Mouse (Mus musculus) hindbrain, embryonic 12.5 days (tissue): ENCODE results near the gene Zdhhc12. TPM values are rescaled to one million over a fixed set of nuclear protein-coding genes. Genes with fewer than 3 reads are reported as not detected.
"Not testable (repeated sequence)": the region's sequence is repeated elsewhere in the genome, so short reads cannot be mapped to it uniquely, and the experiment has no call there.

ENCODE experiments used
- ATAC-seq: fragments of 200-750 bp; cut with Nextera tagmentation; 2 replicates; pipeline ENCODE4 v1.8.0; 2017; ENCODE audit warnings: moderate TSS enrichment; ENCODE audit not compliant: low FRiP score
- H3K27ac ChIP-seq: fragments of 300-500 bp; sonication (generic); 2 replicates; pipeline ENCODE4 v1.5.1; 2016; ENCODE audit warnings: mild to moderate bottlenecking
- H3K27me3 ChIP-seq: fragments of 300-500 bp; sonication (generic); 2 replicates; pipeline ENCODE4 v1.6.1; 2016; ENCODE audit warnings: mild to moderate bottlenecking
- H3K36me3 ChIP-seq: fragments of 300-500 bp; sonication (generic); 2 replicates; pipeline ENCODE4 v1.6.1; 2016; ENCODE audit warnings: mild to moderate bottlenecking
- H3K4me1 ChIP-seq: fragments of 300-500 bp; sonication (generic); 2 replicates; pipeline ENCODE4 v1.6.1; 2016
- H3K4me2 ChIP-seq: fragments of 300-500 bp; sonication (generic); replicated peaks from 2 replicates; pipeline ENCODE4 v1.6.1; 2016; ENCODE audit warnings: mild to moderate bottlenecking
- H3K4me3 ChIP-seq: fragments of 300-500 bp; sonication (generic); 2 replicates; pipeline ENCODE4 v1.5.1; 2016; ENCODE audit warnings: mild to moderate bottlenecking
- H3K9ac ChIP-seq: fragments of 300-500 bp; sonication (generic); 2 replicates; pipeline ENCODE4 v1.6.1; 2016; ENCODE audit warnings: mild to moderate bottlenecking, moderate library complexity
- H3K9me3 ChIP-seq: fragments of 300-500 bp; sonication (generic); replicated peaks from 2 replicates; pipeline ENCODE4 v1.6.1; 2016; ENCODE audit warnings: mild to moderate bottlenecking
- WGBS: fragments of 180-500 bp; shearing (Covaris S2); methylation state at CpG from one replicate; pipeline ENCODE4 v1.1.7; 2016; 5-methylcytosine and 5-hydroxymethylcytosine counted together
- polyA plus RNA-seq: library from polyadenylated mRNA; unstranded; fragments of >200 nt; fragmentation: Nextera tagmentation; extraction: Ambion mirVana; gene quantifications from 2 replicates; pipeline ENCODE4 v1.2.1, GENCODE M21; 2016

The Zdhhc12 gene
- 23.7 and 25.5 TPM in 2 replicates for polyA plus RNA-seq

DNA sequence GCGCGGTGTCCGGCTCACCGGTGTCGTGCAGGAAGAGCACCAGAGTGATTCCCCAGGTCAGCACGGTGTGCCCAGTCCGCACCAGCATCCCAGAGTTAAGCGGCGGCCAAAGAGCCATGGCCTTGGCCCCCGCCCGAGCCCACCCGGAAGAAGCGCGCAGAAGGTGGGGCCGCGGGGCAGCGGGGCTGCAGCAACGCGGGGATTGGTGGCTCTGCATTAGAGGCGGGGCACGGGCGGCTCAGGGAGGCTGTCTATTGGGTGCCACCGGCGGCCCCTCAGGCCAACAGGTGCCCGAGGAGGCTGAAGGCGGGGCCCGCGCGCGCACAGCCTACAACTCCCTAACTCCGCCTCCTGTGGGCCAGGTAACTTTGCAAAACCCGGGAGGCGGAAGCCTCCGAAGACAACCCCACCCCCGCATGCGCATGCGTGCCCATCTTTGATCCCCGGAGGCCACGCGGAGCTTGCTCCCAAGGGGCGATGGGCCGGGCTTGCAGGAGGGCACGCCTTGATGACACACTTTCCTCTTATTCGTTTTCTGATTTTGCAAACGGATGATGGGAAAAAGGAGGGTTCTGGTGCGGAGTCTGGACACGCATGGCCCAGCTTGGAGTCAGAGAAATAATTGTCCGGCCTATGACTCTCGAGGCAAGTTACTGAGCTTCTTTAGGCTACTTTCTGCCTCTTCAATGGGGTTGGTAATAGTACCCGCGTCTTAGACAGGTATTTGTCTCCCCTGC, at the start of gene Zdhhc12:
Gene Zdhhc12, minus strand, starts transcription at position 178 of the 737 bp plus-strand sequence.
- under 1% methylated on average over 50 of the region's 51 CpGs for WGBS
- 0 out of 2 replicates have a peak within 1 kb of the TSS, but pooled peaks have one; percentile 40 for H3K27ac ChIP-seq
- peak; percentile 92 for ATAC-seq

DNA sequence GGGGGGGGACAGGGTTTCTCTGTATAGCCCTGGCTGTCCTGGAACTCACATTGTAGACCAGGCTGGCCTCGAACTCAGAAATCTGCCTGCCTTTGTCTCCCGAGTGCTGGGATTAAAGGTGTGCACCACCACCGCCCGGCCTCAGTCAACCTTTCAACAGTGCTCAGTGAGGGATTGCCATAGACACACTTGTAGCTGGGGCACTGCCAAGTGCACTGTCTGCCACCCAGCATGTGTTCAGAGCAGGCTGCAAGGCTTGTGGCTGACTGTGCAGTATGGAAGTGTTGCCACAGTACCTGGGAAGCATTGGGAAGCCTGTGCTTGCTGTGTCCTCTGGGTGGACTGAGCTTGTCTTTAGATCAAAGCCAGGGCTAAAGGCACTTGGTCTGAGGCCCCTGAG, 46.6 kb upstream of the Zdhhc12 start:
- H3K4me3 ChIP-seq, H3K27me3 ChIP-seq, H3K9me3 ChIP-seq, H3K4me1 ChIP-seq, ATAC-seq, H3K4me2 ChIP-seq, H3K27ac ChIP-seq, H3K9ac ChIP-seq: not testable (repeated sequence)
- WGBS: 95% methylated on average over 4 of the region's 4 CpGs
- H3K36me3 ChIP-seq: peaks cover 64% of the 10 kb centered on the region

More for the DNA sequence above, at the start of gene Zdhhc12:
- Histone ChIP-seq H3K4me3 (peak within 1 kb of the TSS; percentile 58), H3K27me3 (no peaks in the 10 kb centered on the region), H3K4me2 (peak within 1 kb of the TSS; percentile 76), H3K9ac (peak within 1 kb of the TSS; percentile 71), H3K36me3 (peaks cover 34% of the 10 kb centered on the region), H3K4me1 (peaks cover 18% of the 10 kb centered on the region), H3K9me3 (no peaks in the 10 kb centered on the region)

DNA sequence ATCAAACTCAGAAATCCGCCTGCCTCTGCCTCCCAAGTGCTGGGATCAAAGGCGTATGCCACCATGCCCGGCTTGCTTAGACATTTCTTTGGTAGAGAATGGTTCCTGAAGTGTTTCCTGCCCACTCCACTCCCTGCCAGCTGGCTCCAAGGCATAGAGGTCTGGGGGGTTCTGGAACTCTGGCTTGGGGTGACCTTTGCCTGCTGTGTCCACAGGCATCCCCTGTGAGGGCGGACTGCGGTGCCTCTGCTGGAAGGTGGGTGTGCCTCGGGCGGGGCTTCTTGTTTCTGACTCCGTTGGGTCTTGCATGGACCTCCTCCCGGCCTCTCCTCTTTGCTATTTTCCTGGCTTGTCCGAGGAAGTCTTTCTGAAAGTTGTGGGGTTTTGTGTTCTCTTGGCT, 43.0 kb upstream of the Zdhhc12 start:
- ATAC-seq: no peak
- Histone ChIP-seq H3K27me3 (no peaks in the 10 kb centered on the region), H3K27ac (no peak overlapping the region), H3K36me3 (peaks cover 30% of the 10 kb centered on the region), H3K4me2 (no peak overlapping the region), H3K9ac (no peak overlapping the region), H3K4me1 (peaks cover 25% of the 10 kb centered on the region), H3K4me3 (no peak overlapping the region), H3K9me3 (no peaks in the 10 kb centered on the region)
- 89% methylated on average over 10 of the region's 10 CpGs for WGBS

DNA sequence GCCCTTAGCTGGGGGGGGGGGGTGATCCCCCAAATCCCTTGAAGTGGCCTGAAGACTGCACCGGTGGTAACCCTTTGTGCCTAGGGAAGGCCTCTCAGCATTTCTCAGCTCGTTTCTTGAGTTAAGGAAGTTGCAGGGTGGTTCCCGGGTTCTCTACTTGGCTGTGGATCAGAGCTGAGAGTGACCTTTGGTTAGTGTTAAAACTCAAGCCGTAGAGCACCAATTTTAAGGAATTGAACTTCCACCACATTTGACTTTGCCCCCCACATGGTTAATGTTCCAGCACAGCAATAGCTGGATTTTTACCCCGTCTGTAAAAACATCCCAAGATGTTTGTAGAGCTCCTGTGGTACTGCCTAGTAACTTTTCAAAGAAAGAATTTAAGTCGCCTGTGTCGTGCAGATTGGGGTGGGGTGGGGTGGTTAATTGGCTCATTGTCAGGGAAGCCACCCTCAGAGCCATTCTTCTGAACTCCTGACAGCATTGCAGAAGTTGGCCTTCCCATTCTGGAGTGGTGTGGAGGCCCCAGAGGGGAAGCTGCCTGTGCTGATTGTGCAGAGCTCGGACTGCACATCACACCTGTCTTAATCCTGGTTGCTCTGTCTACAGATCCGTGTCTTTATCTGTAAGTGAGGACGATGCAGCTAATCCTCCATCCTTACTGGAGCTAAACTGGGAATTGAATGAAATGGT, 41.6 kb upstream of the Zdhhc12 start:
- no peaks in the 10 kb centered on the region for H3K9me3 ChIP-seq
- H3K9ac ChIP-seq: peak overlapping the region; percentile 86
- H3K27me3 ChIP-seq: no peaks in the 10 kb centered on the region
- no peak for ATAC-seq
- peak overlapping the region; percentile 76 for H3K4me3 ChIP-seq
- H3K4me1 ChIP-seq: peaks cover 25% of the 10 kb centered on the region
- WGBS: 56% methylated on average over 10 of the region's 10 CpGs
- H3K27ac ChIP-seq: no peak overlapping the region
- H3K36me3 ChIP-seq: peaks cover 16% of the 10 kb centered on the region
- peak overlapping the region; percentile 94 for H3K4me2 ChIP-seq

DNA sequence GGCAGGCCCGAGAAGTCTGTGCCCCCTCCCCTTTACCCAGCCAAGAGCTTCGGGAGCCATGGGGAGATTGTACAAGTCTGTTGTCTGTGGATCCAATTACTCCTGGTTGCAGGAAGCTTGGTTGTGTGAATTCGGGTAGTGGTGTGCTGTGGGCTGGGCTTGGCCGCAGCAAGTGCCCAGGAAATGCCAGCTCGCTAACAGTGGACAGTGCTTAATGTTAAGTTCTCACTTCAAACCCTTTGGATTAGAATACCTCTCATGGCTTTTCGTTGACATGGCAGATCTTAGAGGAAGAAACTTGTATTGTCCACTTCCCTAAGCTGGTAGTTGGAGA, 40.9 kb upstream of the Zdhhc12 start:
- peaks cover 25% of the 10 kb centered on the region for H3K4me1 ChIP-seq
- H3K4me3 ChIP-seq: peak overlapping the region; percentile 76
- H3K9me3 ChIP-seq: no peaks in the 10 kb centered on the region
- 35% methylated on average over 6 of the region's 6 CpGs for WGBS
- H3K27ac ChIP-seq: peak overlapping the region; percentile 82
- no peaks in the 10 kb centered on the region for H3K27me3 ChIP-seq
- H3K4me2 ChIP-seq: peak overlapping the region; percentile 94
- peak; percentile 12; the same call in 1 of the 2 replicates for ATAC-seq
- H3K9ac ChIP-seq: peak overlapping the region; percentile 86
- H3K36me3 ChIP-seq: peaks cover 15% of the 10 kb centered on the region

DNA sequence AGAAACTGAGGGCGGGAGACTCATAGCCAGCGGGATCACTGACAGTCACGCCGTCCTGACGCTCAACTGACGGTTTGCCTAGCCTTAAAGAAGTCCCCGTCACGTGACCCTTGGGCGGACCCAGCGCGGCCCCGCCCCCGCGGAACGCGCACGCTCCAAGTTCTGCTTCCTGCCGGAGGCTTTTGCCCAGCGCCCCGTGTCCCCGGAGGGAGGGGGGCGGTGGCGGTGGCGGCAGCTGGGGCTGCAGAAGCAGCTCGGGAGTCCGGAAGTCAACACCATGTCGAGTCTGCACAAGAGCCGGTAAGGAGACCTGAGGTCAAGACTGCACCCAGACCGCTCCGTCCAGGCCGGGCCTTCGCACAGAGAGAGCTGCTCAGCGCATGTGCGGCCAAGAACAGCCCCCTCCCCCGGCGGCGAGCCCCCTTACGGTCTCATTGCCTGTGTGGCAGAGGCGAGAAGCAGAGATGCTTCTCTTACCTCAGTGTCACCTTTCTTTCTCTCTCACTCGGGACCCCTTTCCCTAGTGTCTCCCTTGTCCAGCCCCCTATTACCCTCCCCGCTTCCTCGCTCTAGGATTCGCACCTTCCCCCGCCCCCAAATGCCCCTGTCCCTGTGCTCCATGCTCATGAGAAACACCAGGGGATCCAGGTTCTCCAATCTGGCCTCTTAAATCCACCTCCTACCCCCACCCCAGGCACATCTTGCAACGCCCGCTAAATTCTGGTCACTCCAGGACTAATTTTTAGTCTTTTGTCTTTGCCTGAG, 40.3 kb upstream of the Zdhhc12 start, which contains the start of gene Tbc1d13:
Gene Tbc1d13, plus strand, starts transcription at position 134 of the 765 bp plus-strand sequence.
- H3K27ac ChIP-seq: peak within 1 kb of the TSS; percentile 82
- peaks cover 15% of the 10 kb centered on the region for H3K36me3 ChIP-seq
- peaks cover 25% of the 10 kb centered on the region for H3K4me1 ChIP-seq
- peak within 1 kb of the TSS; percentile 86 for H3K9ac ChIP-seq
- peak within 1 kb of the TSS; percentile 94 for H3K4me2 ChIP-seq
- peak within 1 kb of the TSS; percentile 76 for H3K4me3 ChIP-seq
- ATAC-seq: peak; percentile 93
- H3K27me3 ChIP-seq: no peaks in the 10 kb centered on the region
- WGBS: under 1% methylated on average over 46 of the region's 46 CpGs
- no peaks in the 10 kb centered on the region for H3K9me3 ChIP-seq

DNA sequence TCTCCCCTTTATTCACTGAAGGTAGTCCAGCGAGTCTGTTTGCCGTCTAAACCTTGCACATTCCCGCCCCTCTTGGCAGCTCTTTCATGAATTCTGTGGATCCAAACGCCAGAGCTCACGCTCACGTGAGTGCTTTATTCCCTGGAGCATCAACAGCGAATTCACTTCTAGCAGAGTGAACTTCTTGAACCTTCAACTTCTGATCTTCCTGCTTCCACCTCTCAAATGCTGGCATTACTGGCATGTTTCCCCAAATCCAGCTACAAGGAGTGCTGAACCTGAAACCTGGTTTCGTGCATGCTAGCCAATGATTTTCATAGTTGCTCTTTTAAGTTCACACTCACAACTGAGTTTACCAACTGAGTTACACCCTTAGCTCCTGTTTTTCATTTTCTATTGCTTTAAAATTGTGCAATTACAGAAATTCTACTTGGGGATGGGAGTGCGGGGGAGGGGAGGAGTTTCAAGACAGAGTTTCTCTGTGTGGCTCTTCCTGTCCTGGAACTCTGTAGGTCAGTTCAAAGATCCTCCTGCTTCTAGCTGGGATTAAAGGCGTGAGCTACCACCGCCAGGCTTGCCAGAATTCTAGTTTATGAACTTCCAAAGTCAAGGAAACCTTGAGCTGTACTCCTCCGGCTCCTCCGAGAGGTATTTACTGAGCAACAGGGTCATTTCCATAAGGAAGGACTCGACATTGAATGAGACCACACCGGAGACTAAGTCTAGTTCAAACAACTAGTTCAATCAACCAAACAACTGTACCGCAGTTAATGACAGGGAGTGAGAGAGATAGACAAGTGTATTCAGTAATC, 39.6 kb upstream of the Zdhhc12 start:
- Histone ChIP-seq H3K27me3 (no peaks in the 10 kb centered on the region), H3K4me2 (peak overlapping the region; percentile 94), H3K9ac (peak overlapping the region; percentile 86; the same call in 1 of the 2 replicates), H3K27ac (0 out of 2 replicates have a peak overlapping the region, but pooled peaks have one; percentile 46), H3K9me3 (no peaks in the 10 kb centered on the region), H3K4me1 (peaks cover 25% of the 10 kb centered on the region), H3K36me3 (peaks cover 15% of the 10 kb centered on the region), H3K4me3 (peak overlapping the region; percentile 76)
- no peak for ATAC-seq
- 24% methylated on average over 16 of the region's 16 CpGs for whole genome bisulfite sequencing

DNA sequence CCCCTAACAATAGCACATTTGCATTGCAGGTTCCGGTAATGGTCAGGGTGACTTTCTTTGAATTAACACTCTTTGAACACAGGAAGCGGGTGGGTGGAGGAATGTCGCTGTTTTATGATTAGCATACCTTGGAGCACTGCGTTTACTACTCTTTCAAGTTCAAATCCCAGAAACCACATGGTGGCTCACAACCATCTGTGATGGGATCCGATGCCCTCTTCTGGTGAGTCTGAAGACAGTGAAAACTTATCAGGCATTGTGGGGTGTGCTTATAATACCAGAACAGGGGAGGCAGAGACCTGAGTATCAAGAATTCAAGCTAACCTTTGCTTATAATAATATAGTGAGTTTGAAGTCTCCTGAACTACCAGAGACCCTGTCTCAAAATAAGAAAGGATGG, 37.8 kb upstream of the Zdhhc12 start:
- not testable (repeated sequence) for H3K4me3 ChIP-seq, H3K27ac ChIP-seq, H3K9ac ChIP-seq, H3K27me3 ChIP-seq, H3K36me3 ChIP-seq, ATAC-seq, H3K4me2 ChIP-seq, H3K9me3 ChIP-seq
- peaks cover 25% of the 10 kb centered on the region for H3K4me1 ChIP-seq
- WGBS: 67% methylated on average over 5 of the region's 5 CpGs

DNA sequence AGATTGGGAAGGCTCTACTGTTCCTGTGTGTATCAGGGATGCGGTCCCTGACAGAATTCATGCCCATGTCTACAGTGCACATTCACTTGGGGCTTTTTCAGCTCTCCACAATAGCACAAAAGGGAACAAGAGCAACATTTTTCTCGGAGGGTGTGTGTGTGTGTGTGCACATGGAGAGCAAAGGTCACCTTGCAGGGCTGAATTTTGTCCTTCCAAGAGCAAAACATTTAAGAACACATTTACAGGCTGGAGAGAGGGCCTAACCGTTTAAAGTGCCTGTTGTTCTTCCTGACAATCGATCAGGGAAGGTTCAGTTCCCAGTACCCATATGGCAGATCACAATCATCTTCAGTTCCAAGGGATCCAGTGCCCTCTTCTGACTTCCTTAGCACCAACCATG, 36.7 kb upstream of the Zdhhc12 start:
- 84% methylated on average over 4 of the region's 4 CpGs for whole genome bisulfite sequencing
- H3K36me3 ChIP-seq: no peaks in the 10 kb centered on the region
- no peak for ATAC-seq
- no peak overlapping the region for H3K4me2 ChIP-seq
- no peaks in the 10 kb centered on the region for H3K9me3 ChIP-seq
- peaks cover 19% of the 10 kb centered on the region for H3K4me1 ChIP-seq
- no peak overlapping the region for H3K9ac ChIP-seq
- H3K27ac ChIP-seq: no peak overlapping the region
- no peak overlapping the region for H3K4me3 ChIP-seq
- no peaks in the 10 kb centered on the region for H3K27me3 ChIP-seq

DNA sequence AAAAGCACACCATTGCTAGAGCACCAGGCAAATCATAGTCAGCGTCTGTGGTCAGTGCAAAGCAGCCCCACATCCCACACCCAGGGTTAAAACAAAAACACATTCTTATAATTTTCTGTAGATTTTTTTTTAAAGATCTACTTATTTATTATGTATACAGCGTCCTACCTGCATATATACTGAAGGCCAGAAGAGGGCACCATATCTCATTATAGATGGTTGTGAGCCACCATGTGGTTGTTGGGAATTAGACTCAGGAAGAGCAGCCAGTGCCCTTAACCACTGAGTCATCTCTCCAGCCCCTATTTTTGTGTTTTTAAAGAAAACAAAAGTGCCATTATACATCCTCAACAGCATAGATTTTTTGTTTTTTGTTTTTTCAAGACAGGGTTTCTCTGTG, 35.3 kb upstream of the Zdhhc12 start:
- ATAC-seq: no peak

DNA sequence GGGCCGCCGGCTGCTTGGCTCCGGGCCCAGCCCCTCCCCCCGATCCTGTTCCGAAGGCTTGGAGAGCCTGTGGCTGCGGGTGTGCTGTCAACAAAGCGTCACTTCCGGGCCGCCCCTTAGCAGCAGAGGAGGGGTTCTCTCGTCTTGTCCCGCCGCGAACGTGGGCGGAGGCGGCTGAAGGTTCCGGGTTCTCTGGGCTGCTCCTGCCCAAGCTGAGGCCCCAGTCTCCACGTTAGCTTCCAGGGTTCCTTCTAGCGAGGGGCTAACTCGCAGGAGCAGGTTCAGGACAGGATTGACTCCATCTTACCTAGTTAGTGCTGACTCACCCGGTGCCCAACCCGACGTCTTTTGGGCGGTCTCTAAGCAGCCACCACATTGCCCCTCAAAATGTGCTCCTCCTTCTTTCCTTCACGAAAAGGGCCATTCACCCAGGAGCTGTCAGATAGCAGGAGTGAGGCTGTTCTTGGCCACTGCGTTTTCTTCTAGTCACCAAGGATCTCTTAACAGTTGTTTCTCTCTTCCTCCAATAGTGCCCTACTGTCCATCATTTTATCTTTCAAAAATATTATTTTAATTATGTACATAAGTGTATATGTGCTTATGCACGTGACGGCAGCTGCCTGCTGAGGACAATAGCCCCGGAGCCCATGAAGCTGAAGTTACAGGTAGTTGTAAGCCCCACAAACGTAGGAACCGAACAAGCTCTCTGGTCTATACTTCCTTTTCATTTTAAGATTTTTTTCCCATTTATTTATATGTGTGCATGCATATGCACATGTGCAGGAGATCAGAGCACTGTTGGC, 31.2 kb upstream of the Zdhhc12 start, which contains the start of gene Zer1:
Gene Zer1, minus strand, starts transcription at position 114 of the 803 bp plus-strand sequence.
- H3K9me3 ChIP-seq: no peaks in the 10 kb centered on the region
- H3K27me3 ChIP-seq: no peaks in the 10 kb centered on the region
- peak; percentile 96 for ATAC-seq
- no peaks in the 10 kb centered on the region for H3K36me3 ChIP-seq
- 12% methylated on average over 26 of the region's 31 CpGs for WGBS
- H3K4me3 ChIP-seq: peak within 1 kb of the TSS; percentile 86
- peaks cover 33% of the 10 kb centered on the region for H3K4me1 ChIP-seq
- H3K9ac ChIP-seq: peak within 1 kb of the TSS; percentile 92
- H3K27ac ChIP-seq: peak within 1 kb of the TSS; percentile 84
- H3K4me2 ChIP-seq: peak within 1 kb of the TSS; percentile 93

More for the DNA sequence above, 35.3 kb upstream of the Zdhhc12 start:
- Histone ChIP-seq H3K4me2 (no peak overlapping the region), H3K36me3 (no peaks in the 10 kb centered on the region), H3K4me1 (peaks cover 15% of the 10 kb centered on the region), H3K4me3 (no peak overlapping the region), H3K9ac (no peak overlapping the region), H3K27ac (no peak overlapping the region), H3K27me3 (no peaks in the 10 kb centered on the region), H3K9me3 (no peaks in the 10 kb centered on the region)
- 25% methylated on average over 2 of the region's 2 CpGs for WGBS
